Mouse (Mus musculus): ENCODE measurements at regions not wholly inside any gene's neighbourhood (a gene's known extent, or its start where the extent isn't known, plus 50 kb on each side); places are given as distances from the start of the nearest gene placed in this dataset.
A peak's percentile ranks its signal among the peaks of the same experiment; 100 is the strongest.

- no peak overlapping the region for H3K4me2 ChIP-seq (replicated peaks; ENCODE audit: low read depth, low read length, severe bottlenecking)
- ATAC-seq (ENCODE audit: low FRiP score, low read depth) (no peak), DNase-seq (ENCODE audit: low spot score) (peak; percentile 44)
- WGBS: 34% methylated on average over 4 of the region's 4 CpGs
- no peak overlapping the region for H3K4me3 ChIP-seq (replicated peaks; ENCODE audit: low read length)
- H3K9ac ChIP-seq (ENCODE audit: low read depth, low read length, severe bottlenecking): no peak overlapping the region
- H3K9me3 ChIP-seq (ENCODE audit: control insufficient read depth, low read length): no peaks in the 10 kb centered on the region
- H3K27ac ChIP-seq (replicated peaks; ENCODE audit: low read depth, low read length): no peak overlapping the region
- H3K27me3 ChIP-seq (ENCODE audit: control insufficient read depth, insufficient read depth, low read length): no peaks in the 10 kb centered on the region
- no peak for TF ChIP-seq POLR2A (IDR thresholded peaks at IDR 0.05; ENCODE audit: borderline replicate concordance, extremely low read depth, insufficient read depth, insufficient read length)
- peaks cover 8% of the 10 kb centered on the region for H3K4me1 ChIP-seq (ENCODE audit: control insufficient read depth, insufficient read depth, low read length)
- no peaks in the 10 kb centered on the region for H3K36me3 ChIP-seq (ENCODE audit: control insufficient read depth, insufficient read depth, low read length)
Measured at GRCm38 (mm10) chr11:25142833-25143232, 1065.0 kb downstream of the Bcl11a start.

GRCm38 (mm10) chr11:25147287-25147686 is 1063.3 kb downstream of the 5730522E02Rik start:
- no peaks in the 10 kb centered on the region for H3K36me3 ChIP-seq (ENCODE audit: control insufficient read depth, insufficient read depth, low read length)
- DNase-seq (ENCODE audit: low spot score): no peak
- 80% methylated on average over 3 of the region's 3 CpGs for WGBS
- H3K4me1 ChIP-seq (ENCODE audit: control insufficient read depth, insufficient read depth, low read length): peaks cover 8% of the 10 kb centered on the region
- no peak overlapping the region for H3K4me2 ChIP-seq (replicated peaks; ENCODE audit: low read depth, low read length, severe bottlenecking)
- no peak overlapping the region for H3K4me3 ChIP-seq (replicated peaks; ENCODE audit: low read length)
- TF ChIP-seq POLR2A (IDR thresholded peaks at IDR 0.05; ENCODE audit: borderline replicate concordance, extremely low read depth, insufficient read depth, insufficient read length): no peak
- H3K27ac ChIP-seq (replicated peaks; ENCODE audit: low read depth, low read length): no peak overlapping the region
- H3K27me3 ChIP-seq (ENCODE audit: control insufficient read depth, insufficient read depth, low read length): no peaks in the 10 kb centered on the region
- ATAC-seq (ENCODE audit: low FRiP score, low read depth): no peak
- H3K9ac ChIP-seq (ENCODE audit: low read depth, low read length, severe bottlenecking): no peak overlapping the region
- H3K9me3 ChIP-seq (ENCODE audit: control insufficient read depth, low read length): no peaks in the 10 kb centered on the region

GRCm38 (mm10) chr11:25156705-25157104 is 1053.9 kb downstream of the 5730522E02Rik start:
- DNase-seq (ENCODE audit: low spot score): no peak

GRCm38 (mm10) chr11:25157135-25157860 is 1053.3 kb downstream of the 5730522E02Rik start:
- H3K27me3 ChIP-seq (ENCODE audit: control insufficient read depth, insufficient read depth, low read length): no peaks in the 10 kb centered on the region
- H3K4me3 ChIP-seq (replicated peaks; ENCODE audit: low read length): no peak overlapping the region
- no peak overlapping the region for H3K27ac ChIP-seq (replicated peaks; ENCODE audit: low read depth, low read length)
- ATAC-seq (ENCODE audit: low FRiP score, low read depth) (no peak), DNase-seq (ENCODE audit: low spot score) (no peak)
- TF ChIP-seq POLR2A (IDR thresholded peaks at IDR 0.05; ENCODE audit: borderline replicate concordance, extremely low read depth, insufficient read depth, insufficient read length): no peak
- H3K9me3 ChIP-seq (ENCODE audit: control insufficient read depth, low read length): no peaks in the 10 kb centered on the region
- no peak overlapping the region for H3K9ac ChIP-seq (ENCODE audit: low read depth, low read length, severe bottlenecking)
- H3K36me3 ChIP-seq (ENCODE audit: control insufficient read depth, insufficient read depth, low read length): no peaks in the 10 kb centered on the region
- 37% methylated on average over 11 of the region's 11 CpGs for WGBS
- H3K4me1 ChIP-seq (ENCODE audit: control insufficient read depth, insufficient read depth, low read length): no peaks in the 10 kb centered on the region
- H3K4me2 ChIP-seq (replicated peaks; ENCODE audit: low read depth, low read length, severe bottlenecking): no peak overlapping the region

More at GRCm38 (mm10) chr11:25156705-25157104, 1053.9 kb downstream of the 5730522E02Rik start:
- Histone ChIP-seq H3K27ac (replicated peaks; ENCODE audit: low read depth, low read length) (no peak overlapping the region), H3K27me3 (ENCODE audit: control insufficient read depth, insufficient read depth, low read length) (no peaks in the 10 kb centered on the region), H3K36me3 (ENCODE audit: control insufficient read depth, insufficient read depth, low read length) (no peaks in the 10 kb centered on the region), H3K9ac (ENCODE audit: low read depth, low read length, severe bottlenecking) (no peak overlapping the region), H3K9me3 (ENCODE audit: control insufficient read depth, low read length) (no peaks in the 10 kb centered on the region), H3K4me2 (replicated peaks; ENCODE audit: low read depth, low read length, severe bottlenecking) (no peak overlapping the region), H3K4me1 (ENCODE audit: control insufficient read depth, insufficient read depth, low read length) (no peaks in the 10 kb centered on the region), H3K4me3 (replicated peaks; ENCODE audit: low read length) (no peak overlapping the region)
- no peak for ATAC-seq (ENCODE audit: low FRiP score, low read depth)
- TF ChIP-seq POLR2A (IDR thresholded peaks at IDR 0.05; ENCODE audit: borderline replicate concordance, extremely low read depth, insufficient read depth, insufficient read length): no peak
- WGBS: 41% methylated on average over 5 of the region's 5 CpGs

- no peaks in the 10 kb centered on the region for H3K27me3 ChIP-seq (ENCODE audit: control insufficient read depth, insufficient read depth, low read length)
- ATAC-seq (ENCODE audit: low FRiP score, low read depth): no peak
- WGBS: 40% methylated on average over 3 of the region's 3 CpGs
- no peak for TF ChIP-seq POLR2A (IDR thresholded peaks at IDR 0.05; ENCODE audit: borderline replicate concordance, extremely low read depth, insufficient read depth, insufficient read length)
- H3K4me2 ChIP-seq (replicated peaks; ENCODE audit: low read depth, low read length, severe bottlenecking): no peak overlapping the region
- no peaks in the 10 kb centered on the region for H3K9me3 ChIP-seq (ENCODE audit: control insufficient read depth, low read length)
- no peaks in the 10 kb centered on the region for H3K4me1 ChIP-seq (ENCODE audit: control insufficient read depth, insufficient read depth, low read length)
- no peak overlapping the region for H3K27ac ChIP-seq (replicated peaks; ENCODE audit: low read depth, low read length)
- no peak for DNase-seq (ENCODE audit: low spot score)
- H3K36me3 ChIP-seq (ENCODE audit: control insufficient read depth, insufficient read depth, low read length): no peaks in the 10 kb centered on the region
- no peak overlapping the region for H3K4me3 ChIP-seq (replicated peaks; ENCODE audit: low read length)
- no peak overlapping the region for H3K9ac ChIP-seq (ENCODE audit: low read depth, low read length, severe bottlenecking)
Measured at GRCm38 (mm10) chr11:25157861-25158245, 1052.7 kb downstream of the 5730522E02Rik start.
